Mouse (Mus musculus) common myeloid progenitor, adult 5-6 weeks (primary cell): Measurements from ENCODE around the gene Il5. TPM values are rescaled to one million over a fixed set of nuclear protein-coding genes. Genes with fewer than 3 reads are reported as not detected.

Experiments
- ATAC-seq: replicated peaks from 2 replicates; pipeline ENCODE4 v1.8.0; 2016; ENCODE audit warnings: low read depth, mild to moderate bottlenecking, moderate TSS enrichment, inconsistent platforms; ENCODE audit not compliant: poor library complexity, severe bottlenecking
- total RNA-seq: library from RNA; stranded (forward); fragments of 200-1000, 187-1606 nt; gene quantifications from 2 replicates; pipeline ENCODE4 v1.2.3, GENCODE M21; 2017

Gene Il5
- total RNA-seq = not detected in 2 replicates

GRCm38 (mm10) chr11:53720715-53721114 lies at the start of gene Il5:
Gene Il5, plus strand, starts transcription at chr11:53720794.
- ATAC-seq = no peak

- ATAC-seq = no peak
Observed at GRCm38 (mm10) chr11:53671414-53671813, 49.2 kb upstream of the Il5 start.

- ATAC-seq = no peak
Observed at GRCm38 (mm10) chr11:53680141-53680540, 40.5 kb upstream of the Il5 start.

- no peak for ATAC-seq
Observed at GRCm38 (mm10) chr11:53681686-53682085, 38.9 kb upstream of the Il5 start.

GRCm38 (mm10) chr11:53682170-53682569 lies 38.4 kb upstream of the Il5 start:
- no peak for ATAC-seq

GRCm38 (mm10) chr11:53682994-53683530 lies 37.5 kb upstream of the Il5 start:
- no peak for ATAC-seq

- no peak for ATAC-seq
Observed at GRCm38 (mm10) chr11:53691979-53692378, 28.6 kb upstream of the Il5 start.

- no peak for ATAC-seq
Observed at GRCm38 (mm10) chr11:53698521-53698920, 22.1 kb upstream of the Il5 start.

- ATAC-seq = no peak
Observed at GRCm38 (mm10) chr11:53699351-53699750, 21.2 kb upstream of the Il5 start.

- peak; percentile 41 for ATAC-seq
Observed at GRCm38 (mm10) chr11:53706236-53706933, 14.2 kb upstream of the Il5 start.

- ATAC-seq = peak; percentile 97
Observed at GRCm38 (mm10) chr11:53706934-53707717, 13.5 kb upstream of the Il5 start, which contains the start of gene Rad50. Gene Rad50, minus strand, starts transcription at chr11:53707319.

- no peak for ATAC-seq
Observed at GRCm38 (mm10) chr11:53707718-53708009, 12.9 kb upstream of the Il5 start.

GRCm38 (mm10) chr11:53719701-53720100 lies 893 bp upstream of the Il5 start:
- ATAC-seq = no peak

GRCm38 (mm10) chr11:53731457-53731856 lies 10.9 kb downstream of the Il5 start:
- no peak for ATAC-seq

GRCm38 (mm10) chr11:53732244-53732643 lies 11.7 kb downstream of the Il5 start:
- no peak for ATAC-seq

GRCm38 (mm10) chr11:53733824-53734223 lies 13.2 kb downstream of the Il5 start:
- no peak for ATAC-seq

- ATAC-seq = no peak
Observed at GRCm38 (mm10) chr11:53734431-53734830, 13.8 kb downstream of the Il5 start.

GRCm38 (mm10) chr11:53734970-53735681 lies 14.5 kb downstream of the Il5 start:
- no peak for ATAC-seq

GRCm38 (mm10) chr11:53735682-53736245 lies 15.2 kb downstream of the Il5 start:
- peak; percentile 78 for ATAC-seq

- ATAC-seq = peak; percentile 75
Observed at GRCm38 (mm10) chr11:53736771-53737572, 16.4 kb downstream of the Il5 start.
